Mouse (Mus musculus) intestine, embryonic 14.5 days (tissue): Measurements from ENCODE around the gene Susd2. TPM values are rescaled to one million over a fixed set of nuclear protein-coding genes. Genes with fewer than 3 reads are reported as not detected.

Source experiments
- ATAC-seq: fragments of 200-750 bp; cut with Nextera tagmentation; replicated peaks from 2 replicates; pipeline ENCODE4 v1.8.0; 2017; ENCODE audit warnings: low read depth, moderate number of reproducible peaks, moderate TSS enrichment, moderate library complexity; ENCODE audit not compliant: low FRiP score, low TSS enrichment
- DNase-seq: peaks from one replicate; pipeline ENCODE4 v3.0.0-alpha.2; 2018; ENCODE audit warnings: low spot score
- H3K27ac ChIP-seq: fragments of 300-500 bp; sonication (generic); 2 replicates; pipeline ENCODE4 v1.5.1; 2014; ENCODE audit warnings: low read depth, mild to moderate bottlenecking, control low read depth
- H3K27me3 ChIP-seq: fragments of 300-500 bp; sonication (generic); replicated peaks from 2 replicates; pipeline ENCODE4 v1.6.1; 2014; ENCODE audit warnings: low read length, control low read depth; ENCODE audit not compliant: control insufficient read depth, insufficient read depth
- H3K36me3 ChIP-seq: fragments of 300-500 bp; sonication (generic); 2 replicates; pipeline ENCODE4 v1.6.1; 2014; ENCODE audit warnings: low read length, control low read depth; ENCODE audit not compliant: control insufficient read depth, insufficient read depth
- H3K4me1 ChIP-seq: fragments of 300-500 bp; sonication (generic); replicated peaks from 2 replicates; pipeline ENCODE4 v1.6.1; 2014; ENCODE audit warnings: low read length, control low read depth, mixed read lengths; ENCODE audit not compliant: control insufficient read depth, insufficient read depth
- H3K4me2 ChIP-seq: fragments of 300-500 bp; sonication (generic); 2 replicates; pipeline ENCODE4 v1.6.1; 2014; ENCODE audit warnings: low read length
- H3K4me3 ChIP-seq: fragments of 300-500 bp; sonication (generic); 2 replicates; pipeline ENCODE4 v1.5.1; 2014; ENCODE audit warnings: low read depth, low read length, control low read depth, mixed read lengths
- H3K9ac ChIP-seq: fragments of 300-500 bp; sonication (generic); 2 replicates; pipeline ENCODE4 v1.6.1; 2014; ENCODE audit warnings: mild to moderate bottlenecking, low read length
- H3K9me3 ChIP-seq: fragments of 300-500 bp; sonication (generic); 2 replicates; pipeline ENCODE4 v1.6.1; 2016; ENCODE audit warnings: low read length, control low read depth; ENCODE audit not compliant: control insufficient read depth
- WGBS: fragments of 180-500 bp; shearing (Covaris S2); extraction: QIAGEN DNeasy Blood & Tissue Kit; methylation state at CpG from one replicate; pipeline ENCODE4 v1.1.7; 2014; 5-methylcytosine and 5-hydroxymethylcytosine counted together
- polyA plus RNA-seq: library from polyadenylated mRNA; unstranded; fragments of >200 nt; fragmentation: Nextera tagmentation; extraction: Ambion mirVana; gene quantifications from 2 replicates; pipeline ENCODE4 v1.2.1, GENCODE M21; 2014

Gene Susd2
- polyA plus RNA-seq, 1 experiment from 2014 or later, result 13.0 TPM

DNA sequence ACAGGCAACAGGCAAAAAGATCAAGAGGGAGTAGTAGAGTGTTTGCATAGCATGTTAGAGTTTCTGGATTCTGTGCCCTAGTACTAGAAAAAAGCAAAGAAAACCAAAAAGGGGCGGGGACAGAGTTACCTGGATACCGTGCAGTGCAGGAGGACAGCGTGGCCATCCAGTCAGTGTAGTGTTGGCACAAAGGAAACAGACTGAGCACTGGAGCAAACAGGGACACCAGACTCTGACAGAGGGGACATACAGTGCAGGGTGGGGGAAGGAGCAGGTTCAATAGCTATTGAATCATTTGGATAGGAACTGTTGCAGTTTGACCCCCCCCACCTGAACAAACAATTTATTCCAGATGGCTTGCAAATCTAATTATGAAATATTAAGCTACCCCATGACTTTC lies 16.8 kb downstream of the Susd2 start:
- Histone ChIP-seq H3K4me2 (no peak overlapping the region), H3K9ac (no peak overlapping the region), H3K27me3 (no peaks in the 10 kb centered on the region), H3K9me3 (no peaks in the 10 kb centered on the region), H3K4me3 (no peak overlapping the region), H3K36me3 (no peaks in the 10 kb centered on the region), H3K27ac (no peak overlapping the region), H3K4me1 (peaks cover 2% of the 10 kb centered on the region; the same call in 1 of the 2 replicates)
- no peak for DNase-seq
- ATAC-seq, result no peak
- WGBS, result 56% methylated on average over 3 of the region's 3 CpGs

DNA sequence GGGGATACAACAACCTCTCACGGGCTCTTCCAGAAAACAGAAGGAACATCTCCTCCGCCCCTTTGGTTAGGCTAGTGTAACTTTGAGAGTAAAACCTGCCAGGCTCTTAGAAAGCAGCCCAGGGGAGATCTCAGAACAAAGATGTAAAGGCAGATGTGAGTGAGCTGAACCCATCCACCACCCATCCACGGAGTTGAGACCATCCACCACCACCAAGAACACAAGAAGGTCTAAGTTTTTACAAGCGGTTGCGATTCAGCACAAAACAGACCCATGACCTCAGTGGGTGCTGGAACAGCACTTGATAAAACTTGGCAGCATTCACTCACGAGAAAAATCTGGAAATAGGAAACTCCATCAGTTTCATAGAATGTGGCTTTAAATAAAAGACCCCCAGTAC lies 17.9 kb downstream of the Susd2 start:
- H3K36me3 ChIP-seq, result no peaks in the 10 kb centered on the region
- H3K4me3 ChIP-seq, result no peak overlapping the region
- H3K9ac ChIP-seq, result no peak overlapping the region
- 38% methylated on average over 6 of the region's 6 CpGs for WGBS
- H3K27ac ChIP-seq, result no peak overlapping the region
- peaks cover 2% of the 10 kb centered on the region; the same call in 1 of the 2 replicates for H3K4me1 ChIP-seq
- H3K27me3 ChIP-seq, result no peaks in the 10 kb centered on the region
- DNase-seq, result no peak
- no peaks in the 10 kb centered on the region for H3K9me3 ChIP-seq
- H3K4me2 ChIP-seq, result no peak overlapping the region
- ATAC-seq, result no peak

DNA sequence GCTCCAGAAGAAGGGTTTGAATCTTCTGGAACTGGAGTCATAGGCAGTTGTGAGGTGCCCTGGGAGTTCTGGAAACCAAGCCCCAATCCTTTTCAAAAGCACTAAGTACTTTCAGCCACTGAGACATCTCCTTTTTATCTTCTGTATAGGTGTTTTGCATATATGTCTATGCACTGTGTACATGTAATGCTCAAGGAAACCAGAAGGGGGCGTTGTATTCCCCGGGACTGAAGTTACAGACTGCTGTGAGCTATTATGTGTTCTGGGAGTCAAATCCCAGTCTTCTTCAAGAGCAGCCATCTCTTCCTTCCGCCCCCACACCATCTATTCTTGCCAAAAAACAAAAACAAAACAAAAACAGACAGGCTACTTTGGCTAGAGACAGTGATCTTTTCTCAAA lies 23.0 kb downstream of the Susd2 start:
- Histone ChIP-seq H3K4me1 (no peaks in the 10 kb centered on the region), H3K9ac (no peak overlapping the region), H3K4me3 (no peak overlapping the region), H3K9me3 (no peaks in the 10 kb centered on the region), H3K4me2 (no peak overlapping the region), H3K27ac (no peak overlapping the region), H3K27me3 (no peaks in the 10 kb centered on the region), H3K36me3 (no peaks in the 10 kb centered on the region)
- WGBS, result 55% methylated on average over 3 of the region's 3 CpGs
- no peak for ATAC-seq
- DNase-seq, result no peak

GRCm38 (mm10) chr10:75616044-75616443 lies 27.8 kb downstream of the Susd2 start:
- Histone ChIP-seq H3K4me3 (no peak overlapping the region), H3K36me3 (no peaks in the 10 kb centered on the region; the same call in 1 of the 2 replicates), H3K4me2 (no peak overlapping the region), H3K27me3 (no peaks in the 10 kb centered on the region), H3K4me1 (no peaks in the 10 kb centered on the region), H3K27ac (no peak overlapping the region), H3K9ac (no peak overlapping the region), H3K9me3 (no peaks in the 10 kb centered on the region)
- DNase-seq (no peak), ATAC-seq (no peak)
- WGBS, result 90% methylated on average over 4 of the region's 4 CpGs

DNA sequence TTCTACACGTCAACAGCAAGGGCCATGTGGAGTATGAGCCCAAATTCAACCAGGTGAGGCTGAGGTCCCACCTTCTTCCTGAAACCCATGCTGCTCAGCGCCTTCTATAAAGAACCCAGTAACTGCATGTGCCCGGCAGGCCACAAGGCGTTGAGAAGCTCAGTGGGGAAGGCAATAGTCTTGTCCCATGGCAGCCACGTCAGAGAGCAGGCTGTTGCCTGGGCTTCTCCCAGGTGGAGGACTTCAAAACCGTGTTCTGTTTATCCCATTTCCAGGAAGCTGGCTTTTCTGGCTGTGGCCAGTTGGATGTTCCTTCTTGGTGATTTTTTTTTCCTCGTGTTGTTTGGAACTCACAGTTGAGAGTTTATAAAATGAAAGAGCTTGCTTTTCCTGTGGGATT lies 33.3 kb downstream of the Susd2 start:
- no peaks in the 10 kb centered on the region for H3K9me3 ChIP-seq
- no peak overlapping the region for H3K4me2 ChIP-seq
- H3K36me3 ChIP-seq, result no peaks in the 10 kb centered on the region; the same call in 1 of the 2 replicates
- no peaks in the 10 kb centered on the region for H3K4me1 ChIP-seq
- H3K4me3 ChIP-seq, result no peak overlapping the region
- H3K27ac ChIP-seq, result no peak overlapping the region
- H3K9ac ChIP-seq, result no peak overlapping the region
- no peak for ATAC-seq
- 43% methylated on average over 7 of the region's 7 CpGs for WGBS
- H3K27me3 ChIP-seq, result no peaks in the 10 kb centered on the region
- DNase-seq, result no peak

- Histone ChIP-seq H3K27ac (no peak overlapping the region), H3K4me3 (no peak overlapping the region), H3K9me3 (no peaks in the 10 kb centered on the region), H3K9ac (no peak overlapping the region), H3K4me1 (no peaks in the 10 kb centered on the region), H3K36me3 (no peaks in the 10 kb centered on the region), H3K4me2 (no peak overlapping the region), H3K27me3 (no peaks in the 10 kb centered on the region)
- no peak for ATAC-seq
- 88% methylated on average over 11 of the region's 11 CpGs for WGBS
- DNase-seq, result no peak
Measured at GRCm38 (mm10) chr10:75608975-75609374, 34.8 kb downstream of the Susd2 start.

GRCm38 (mm10) chr10:75607253-75607652 lies 36.6 kb downstream of the Susd2 start:
- Histone ChIP-seq H3K4me1 (no peaks in the 10 kb centered on the region), H3K9ac (no peak overlapping the region), H3K4me2 (no peak overlapping the region), H3K36me3 (no peaks in the 10 kb centered on the region), H3K27me3 (no peaks in the 10 kb centered on the region), H3K4me3 (no peak overlapping the region), H3K27ac (no peak overlapping the region), H3K9me3 (no peaks in the 10 kb centered on the region)
- DNase-seq (no peak), ATAC-seq (no peak)
- 85% methylated on average over 4 of the region's 4 CpGs for WGBS

GRCm38 (mm10) chr10:75605162-75605846 lies 38.5 kb downstream of the Susd2 start:
- Histone ChIP-seq H3K36me3 (no peaks in the 10 kb centered on the region), H3K4me1 (no peaks in the 10 kb centered on the region), H3K4me2 (no peak overlapping the region), H3K27ac (no peak overlapping the region), H3K27me3 (no peaks in the 10 kb centered on the region), H3K9me3 (no peaks in the 10 kb centered on the region), H3K4me3 (no peak overlapping the region), H3K9ac (no peak overlapping the region)
- WGBS, result 36% methylated on average over 11 of the region's 11 CpGs
- no peak for DNase-seq
- ATAC-seq, result no peak

GRCm38 (mm10) chr10:75600189-75600730 lies 43.5 kb downstream of the Susd2 start:
- 65% methylated on average over 7 of the region's 7 CpGs for WGBS
- Histone ChIP-seq H3K36me3 (no peaks in the 10 kb centered on the region), H3K9ac (no peak overlapping the region), H3K27ac (no peak overlapping the region), H3K4me1 (no peaks in the 10 kb centered on the region), H3K27me3 (no peaks in the 10 kb centered on the region), H3K4me3 (no peak overlapping the region), H3K4me2 (no peak overlapping the region), H3K9me3 (peaks cover 11% of the 10 kb centered on the region; the same call in 1 of the 2 replicates)
- DNase-seq, result no peak
- ATAC-seq, result no peak
